Mouse (Mus musculus) liver, adult 2 months (tissue): Measurements from ENCODE around the gene Zscan25. TPM values are rescaled to one million over a fixed set of nuclear protein-coding genes. Genes with fewer than 3 reads are reported as not detected.
"Not testable (repeated sequence)": the region's sequence is repeated elsewhere in the genome, so short reads cannot be mapped to it uniquely, and the experiment has no call there.

Source experiments
- DNase-seq: peaks from one replicate; pipeline ENCODE4 v3.0.0-alpha.2; 2011; ENCODE audit warnings: low read depth, low spot score; ENCODE audit errors: extremely low read depth
- H3K27ac ChIP-seq: fragments of 200-500 bp; replicated peaks from 2 replicates; pipeline ENCODE4 v1.5.1; 2012; ENCODE audit warnings: low read depth, mild to moderate bottlenecking, control low read depth, inconsistent platforms, low read length; ENCODE audit not compliant: insufficient read depth
- H3K27me3 ChIP-seq: fragments of 200-500 bp; 2 replicates; pipeline ENCODE4 v1.6.1; 2012; ENCODE audit warnings: mild to moderate bottlenecking, moderate library complexity, low read length, inconsistent platforms; ENCODE audit not compliant: control insufficient read depth, insufficient read depth
- H3K36me3 ChIP-seq: fragments of 200-500 bp; 2 replicates; pipeline ENCODE4 v1.6.1; 2012; ENCODE audit warnings: low read length, inconsistent platforms; ENCODE audit not compliant: control insufficient read depth, insufficient read depth
- H3K4me1 ChIP-seq: fragments of 200-500 bp; 2 replicates; pipeline ENCODE4 v1.6.1; 2011; ENCODE audit warnings: low read length; ENCODE audit not compliant: control insufficient read depth, insufficient read depth
- H3K4me3 ChIP-seq: fragments of 200-500 bp; 2 replicates; pipeline ENCODE4 v1.5.1; 2011; ENCODE audit warnings: low read depth, mild to moderate bottlenecking, control low read depth, low read length, moderate library complexity; ENCODE audit not compliant: insufficient read depth
- H3K79me2 ChIP-seq: fragments of 200-500 bp; 2 replicates; pipeline ENCODE4 v1.6.1; 2012; ENCODE audit warnings: inconsistent platforms, mild to moderate bottlenecking, low read length, moderate library complexity; ENCODE audit not compliant: control insufficient read depth, insufficient read depth
- H3K9ac ChIP-seq: fragments of 200-500 bp; 2 replicates; pipeline ENCODE4 v1.6.1; 2012; ENCODE audit warnings: low read depth, mild to moderate bottlenecking, control low read depth, inconsistent platforms, low read length
- CTCF ChIP-seq: fragments of 200-500 bp; IDR thresholded peaks from 2 replicates; pipeline ENCODE4 v1.5.1; 2011; ENCODE audit warnings: low read depth, low read length, control low read depth
- POLR2A ChIP-seq: fragments of 200-500 bp; IDR thresholded peaks from 2 replicates; pipeline ENCODE4 v1.6.1; 2011; ENCODE audit warnings: low read length, control low read depth; ENCODE audit not compliant: insufficient read depth; ENCODE audit errors: extremely low read depth
- WGBS: fragments of 180-500 bp; shearing (Covaris S2); methylation state at CpG from one replicate; pipeline ENCODE4 v1.1.7; 2018; 5-methylcytosine and 5-hydroxymethylcytosine counted together
- polyA plus RNA-seq: library from polyadenylated mRNA; depleted of rRNA; stranded (reverse); fragments of >200 nt; gene quantifications from 2 replicates; pipeline ENCODE4 v1.2.3, GENCODE M21; 2012
- total RNA-seq: library from RNA; depleted of rRNA; stranded (reverse); fragments of >200 nt; gene quantifications from 2 replicates; pipeline ENCODE4 v1.2.3, GENCODE M21; 2014

Gene Zscan25
- total and polyA plus RNA-seq, 2 experiments: 3.5 to 6.7 TPM

- Histone ChIP-seq H3K4me1 (no peaks in the 10 kb centered on the region), H3K9ac (no peak overlapping the region), H3K27ac (no peak overlapping the region), H3K79me2 (no peaks in the 10 kb centered on the region; the same call in 1 of the 2 replicates), H3K4me3 (no peak overlapping the region), H3K36me3 (peaks cover 49% of the 10 kb centered on the region), H3K27me3 (no peaks in the 10 kb centered on the region)
- TF ChIP-seq POLR2A (no peak), CTCF (no peak)
- 95% methylated on average over 3 of the region's 3 CpGs for WGBS
- DNase-seq: no peak
These were observed 30.8 kb upstream of the Zscan25 start for GRCm38 (mm10) chr5:145249520-145249919.

DNA sequence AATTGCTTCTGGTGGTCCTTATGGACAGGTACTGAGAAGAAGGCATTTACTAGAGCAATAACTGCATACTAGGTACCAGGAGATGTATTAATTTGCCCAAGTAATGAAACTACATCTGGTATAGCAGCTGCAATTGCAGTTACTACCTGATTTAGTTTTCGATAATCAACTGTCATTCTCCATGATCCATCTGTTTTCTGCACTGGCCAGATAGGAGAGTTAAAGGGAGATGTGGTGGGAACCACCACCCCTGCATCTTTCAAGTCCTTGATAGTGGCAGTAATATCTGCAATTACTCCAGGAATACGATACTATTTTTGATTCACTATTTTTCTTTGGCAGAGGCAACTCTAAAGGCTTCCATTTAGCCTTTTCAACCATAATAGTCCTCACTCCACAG, 6.7 kb upstream of the Zscan25 start:
- H3K4me1 ChIP-seq, DNase-seq, H3K79me2 ChIP-seq, H3K4me3 ChIP-seq, H3K27ac ChIP-seq, H3K36me3 ChIP-seq, H3K27me3 ChIP-seq, H3K9ac ChIP-seq: not testable (repeated sequence)
- 88% methylated on average over 2 of the region's 2 CpGs for WGBS

GRCm38 (mm10) chr5:145279948-145280347, 352 bp upstream of the Zscan25 start:
- Histone ChIP-seq H3K27ac (no peak overlapping the region), H3K36me3 (peaks cover 4% of the 10 kb centered on the region; the same call in 1 of the 2 replicates), H3K4me1 (no peaks in the 10 kb centered on the region), H3K79me2 (peaks cover 9% of the 10 kb centered on the region; the same call in 1 of the 2 replicates), H3K4me3 (no peak overlapping the region), H3K27me3 (no peaks in the 10 kb centered on the region), H3K9ac (no peak overlapping the region)
- WGBS: 91% methylated on average over 2 of the region's 2 CpGs
- TF ChIP-seq POLR2A (no peak), CTCF (no peak)
- DNase-seq: no peak

GRCm38 (mm10) chr5:145288382-145288781, 8.1 kb downstream of the Zscan25 start:
- 80% methylated on average over 5 of the region's 5 CpGs for WGBS
- Histone ChIP-seq H3K4me1 (no peaks in the 10 kb centered on the region), H3K4me3 (no peak overlapping the region), H3K36me3 (peaks cover 47% of the 10 kb centered on the region), H3K9ac (no peak overlapping the region), H3K27me3 (no peaks in the 10 kb centered on the region), H3K27ac (no peak overlapping the region), H3K79me2 (no peaks in the 10 kb centered on the region)
- TF ChIP-seq CTCF (no peak), POLR2A (no peak)
- no peak for DNase-seq

DNA sequence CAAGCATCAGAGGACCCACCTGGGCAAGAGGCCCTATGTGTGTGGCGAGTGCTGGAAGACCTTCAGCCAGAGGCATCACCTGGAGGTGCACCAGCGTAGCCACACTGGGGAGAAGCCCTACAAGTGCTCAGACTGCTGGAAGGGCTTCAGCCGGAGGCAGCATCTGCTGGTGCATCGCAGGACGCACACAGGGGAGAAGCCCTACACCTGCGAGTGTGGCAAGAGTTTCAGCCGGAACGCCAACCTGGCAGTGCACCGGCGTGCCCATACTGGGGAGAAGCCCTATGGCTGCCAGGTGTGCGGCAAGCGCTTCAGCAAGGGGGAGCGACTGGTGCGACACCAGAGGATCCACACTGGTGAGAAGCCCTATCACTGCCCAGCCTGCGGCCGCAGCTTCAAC, 10.4 kb downstream of the Zscan25 start:
- H3K27me3 ChIP-seq: no peaks in the 10 kb centered on the region
- DNase-seq: no peak
- H3K36me3 ChIP-seq: peaks cover 40% of the 10 kb centered on the region
- TF ChIP-seq POLR2A (no peak), CTCF (no peak)
- H3K79me2 ChIP-seq: no peaks in the 10 kb centered on the region
- H3K27ac ChIP-seq: no peak overlapping the region
- H3K9ac ChIP-seq: no peak overlapping the region
- no peaks in the 10 kb centered on the region; the same call in 1 of the 2 replicates for H3K4me1 ChIP-seq
- WGBS: 96% methylated on average over 16 of the region's 16 CpGs
- H3K4me3 ChIP-seq: no peak overlapping the region

GRCm38 (mm10) chr5:145292398-145292797, 12.1 kb downstream of the Zscan25 start:
- peaks cover 34% of the 10 kb centered on the region for H3K36me3 ChIP-seq
- WGBS: 96% methylated on average over 6 of the region's 6 CpGs

More at GRCm38 (mm10) chr5:145292398-145292797, 12.1 kb downstream of the Zscan25 start:
- DNase-seq: no peak
- H3K9ac ChIP-seq: no peak overlapping the region
- no peaks in the 10 kb centered on the region for H3K27me3 ChIP-seq
- no peak overlapping the region for H3K27ac ChIP-seq
- no peak for TF ChIP-seq POLR2A
- TF ChIP-seq CTCF: no peak
- H3K79me2 ChIP-seq: no peaks in the 10 kb centered on the region
- no peak overlapping the region for H3K4me3 ChIP-seq
- H3K4me1 ChIP-seq: no peaks in the 10 kb centered on the region; the same call in 1 of the 2 replicates
